Mouse (Mus musculus) neural tube, postnatal 0 days (tissue): ENCODE data around the gene Ctnnal1. TPM values are rescaled to one million over a fixed set of nuclear protein-coding genes. Genes with fewer than 3 reads are reported as not detected.

ENCODE experiments used
- microRNA counts: library from miRNA; unstranded; fragments of <30 nt; microRNA quantifications from one replicate; lab custom pipeline; 2015
- microRNA-seq: library from miRNA; unstranded; fragments of <30 nt; microRNA quantifications from one replicate; pipeline ENCODE4, GENCODE M21; 2016
- polyA plus RNA-seq: library from polyadenylated mRNA; unstranded; fragments of >200 nt; fragmentation: Nextera tagmentation; extraction: Ambion mirVana; gene quantifications from 2 replicates; pipeline ENCODE4 v1.2.1, GENCODE M21; 2015

Ctnnal1 gene
- 20.1 and 22.5 TPM in 2 replicates for polyA plus RNA-seq

GRCm38 (mm10) chr4:56865003-56865511, at the start of gene Ctnnal1:
TSS of gene Ctnnal1 (minus strand) at chr4:56865188.

GRCm38 (mm10) chr4:56801907-56802668, 62.9 kb downstream of the Ctnnal1 start, which contains the start of the genes Elp1 and Fam206a:
TSS of gene Elp1 (minus strand) at chr4:56802331.
TSS of gene Fam206a (plus strand) at chr4:56802345.

MicroRNAs within 50 kb of the gene (microRNA counts, 519-probe panel; counts per million panel counts)
- microRNA mmu-miR-32 (lab: Ali Mortazavi, UCI), result 4,153 counts per million, percentile 36 among the panel's probes with 10 or more counts

Small RNA genes within 50 kb of the gene (microRNA-seq; reads per million reads assigned to microRNA genes)
- 149 reads per million, percentile 50 among the genes with 10 or more reads in this experiment for gene Mir32

Other genes with a start within 250 kb of the Ctnnal1 start
- not detected in 2 replicates for gene Gm26657, start 125.1 kb downstream of the Ctnnal1 start, polyA plus RNA-seq
- not detected in 2 replicates for gene Actl7b, start 123.7 kb downstream of the Ctnnal1 start, polyA plus RNA-seq
- not detected in 2 replicates for gene Actl7a, start 121.8 kb downstream of the Ctnnal1 start, polyA plus RNA-seq
- gene Elp1, start 62.9 kb downstream of the Ctnnal1 start, polyA plus RNA-seq, result 42.1 and 46.9 TPM in 2 replicates
- gene Fam206a, start 62.8 kb downstream of the Ctnnal1 start, polyA plus RNA-seq, result 11.2 and 12.2 TPM in 2 replicates
- gene Tmem245, start 82.2 kb upstream of the Ctnnal1 start, polyA plus RNA-seq, result 11.9 and 12.5 TPM in 2 replicates
- gene Frrs1l, start 125.2 kb upstream of the Ctnnal1 start, polyA plus RNA-seq, result 30.5 and 30.9 TPM in 2 replicates